27 mouse cellular contexts compared by ENCODE assay signal in the genomic region with DNA sequence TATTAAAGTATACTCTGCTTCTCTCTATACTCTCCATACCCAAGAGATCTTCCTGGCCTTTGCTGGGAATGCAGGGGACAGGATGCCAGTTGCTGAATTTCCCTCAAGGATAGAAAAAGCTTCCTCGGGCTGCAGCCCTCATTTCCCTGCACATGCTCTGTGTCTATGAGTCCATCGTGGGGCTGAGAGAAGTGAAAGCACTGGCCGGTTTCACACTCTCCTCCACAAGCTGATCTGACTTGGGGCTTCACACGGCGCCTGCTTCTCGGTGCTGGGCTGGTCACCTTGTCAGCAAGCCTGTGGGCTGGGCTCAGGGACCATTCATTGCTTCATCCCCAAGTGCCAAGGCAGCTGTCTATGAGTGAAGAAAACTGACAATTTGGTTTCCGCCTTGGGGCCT.
"Had no signal": no experiment of that assay in that cellular context is flagged by ENCODE, and none has a peak within 500 bp of the region (broad histone marks: within the 10 kb centered on the region; RNA-seq: fewer than 3 reads in every experiment).

No protein-coding gene starts in this region.

- H3K4me1 ChIP-seq: liver, embryonic 15.5 days; midbrain, embryonic 12.5 days; midbrain, embryonic 15.5 days; neural tube, embryonic 12.5 days; neural tube, embryonic 15.5 days had no signal

- ATAC-seq: intestine, embryonic 15.5 days; liver, embryonic 12.5 days; midbrain, embryonic 15.5 days had no signal

- H3K9ac ChIP-seq: intestine, embryonic 15.5 days; kidney, embryonic 15.5 days; limb, embryonic 13.5 days; liver, embryonic 12.5 days; liver, embryonic 15.5 days; lung, embryonic 15.5 days; midbrain, embryonic 12.5 days; midbrain, embryonic 15.5 days; neural tube, embryonic 12.5 days; neural tube, embryonic 15.5 days had no signal

- DNase-seq: kidney, adult 11 months; kidney, adult 8-10 months; kidney, postnatal 10 days; kidney, postnatal 36 days; layer of hippocampus, adult 9-11 months; liver; lung, adult 18-20 months; lung, postnatal 10 days; lung, postnatal 36 days; right cerebral cortex, adult 18-20 months; right cerebral cortex, postnatal 14 days; right cerebral cortex, postnatal 4 days; spleen, adult 18-20 months; thymus, adult 2 months; thymus, postnatal 36 days had no signal

- H3K9me3 ChIP-seq: intestine, embryonic 15.5 days; kidney, embryonic 15.5 days; limb, embryonic 10.5 days; limb, embryonic 13.5 days; liver, embryonic 12.5 days; liver, embryonic 15.5 days; lung, embryonic 15.5 days; midbrain, embryonic 12.5 days; midbrain, embryonic 15.5 days; neural tube, embryonic 12.5 days; neural tube, embryonic 15.5 days had no signal

- H3K4me2 ChIP-seq: intestine, embryonic 15.5 days; kidney, embryonic 15.5 days; limb, embryonic 13.5 days; liver, embryonic 12.5 days; liver, embryonic 15.5 days; lung, embryonic 15.5 days; midbrain, embryonic 12.5 days; midbrain, embryonic 15.5 days; neural tube, embryonic 12.5 days; neural tube, embryonic 15.5 days had no signal

- H3K4me3 ChIP-seq: intestine, embryonic 15.5 days; kidney, embryonic 15.5 days; limb, embryonic 10.5 days; limb, embryonic 13.5 days; liver, embryonic 12.5 days; liver, embryonic 15.5 days; lung, embryonic 15.5 days; midbrain, embryonic 12.5 days; midbrain, embryonic 15.5 days; neural tube, embryonic 12.5 days; neural tube, embryonic 15.5 days had no signal

- H3K27ac ChIP-seq: intestine, embryonic 15.5 days; kidney, embryonic 15.5 days; limb, embryonic 10.5 days; limb, embryonic 13.5 days; liver, embryonic 12.5 days; liver, embryonic 15.5 days; lung, embryonic 15.5 days; midbrain, embryonic 12.5 days; midbrain, embryonic 15.5 days; neural tube, embryonic 12.5 days; neural tube, embryonic 15.5 days; stomach, postnatal 0 days had no signal

- H3K27me3 ChIP-seq: intestine, embryonic 15.5 days; kidney, embryonic 15.5 days; limb, embryonic 13.5 days; lung, embryonic 15.5 days; midbrain, embryonic 12.5 days; midbrain, embryonic 15.5 days; neural tube, embryonic 12.5 days; neural tube, embryonic 15.5 days had no signal

- H3K36me3 ChIP-seq: intestine, embryonic 15.5 days; kidney, embryonic 15.5 days; limb, embryonic 10.5 days; limb, embryonic 13.5 days; liver, embryonic 12.5 days; liver, embryonic 15.5 days; lung, embryonic 15.5 days; midbrain, embryonic 12.5 days; midbrain, embryonic 15.5 days; neural tube, embryonic 12.5 days; neural tube, embryonic 15.5 days had no signal
